Mouse (Mus musculus) hindbrain, embryonic 13.5 days (tissue): ENCODE measurements around the gene Fkbp5. TPM values are rescaled to one million over a fixed set of nuclear protein-coding genes. Genes with fewer than 3 reads are reported as not detected.
A peak's percentile ranks its signal among the peaks of the same experiment; 100 is the strongest.

Source experiments
- ATAC-seq: fragments of 200-750 bp; cut with Nextera tagmentation; 2 replicates; pipeline ENCODE4 v1.8.0; 2017; ENCODE audit warnings: moderate TSS enrichment; ENCODE audit not compliant: low FRiP score
- H3K27ac ChIP-seq: fragments of 300-500 bp; sonication (generic); 2 replicates; pipeline ENCODE4 v1.5.1; 2015; ENCODE audit warnings: inconsistent platforms, mild to moderate bottlenecking, moderate library complexity
- H3K27me3 ChIP-seq: fragments of 300-500 bp; sonication (generic); 2 replicates; pipeline ENCODE4 v1.6.1; 2015; ENCODE audit warnings: mild to moderate bottlenecking, inconsistent platforms
- H3K36me3 ChIP-seq: fragments of 300-500 bp; sonication (generic); 2 replicates; pipeline ENCODE4 v1.6.1; 2015; ENCODE audit warnings: mild to moderate bottlenecking, inconsistent platforms
- H3K4me1 ChIP-seq: fragments of 300-500 bp; sonication (generic); replicated peaks from 2 replicates; pipeline ENCODE4 v1.6.1; 2015; ENCODE audit warnings: inconsistent platforms
- H3K4me2 ChIP-seq: fragments of 300-500 bp; sonication (generic); 2 replicates; pipeline ENCODE4 v1.6.1; 2015; ENCODE audit warnings: inconsistent platforms, mild to moderate bottlenecking, moderate library complexity
- H3K4me3 ChIP-seq: fragments of 300-500 bp; sonication (generic); 2 replicates; pipeline ENCODE4 v1.5.1; 2015; ENCODE audit warnings: mild to moderate bottlenecking, inconsistent platforms
- H3K9ac ChIP-seq: fragments of 300-500 bp; sonication (generic); 2 replicates; pipeline ENCODE4 v1.6.1; 2015; ENCODE audit warnings: mild to moderate bottlenecking, inconsistent platforms
- H3K9me3 ChIP-seq: fragments of 300-500 bp; sonication (generic); 2 replicates; pipeline ENCODE4 v1.6.1; 2016; ENCODE audit warnings: inconsistent platforms
- WGBS: fragments of 180-500 bp; shearing (Covaris S2); methylation state at CpG from one replicate; pipeline ENCODE4 v1.1.7; 2015; 5-methylcytosine and 5-hydroxymethylcytosine counted together
- polyA plus RNA-seq: library from polyadenylated mRNA; unstranded; fragments of >200 nt; fragmentation: Nextera tagmentation; extraction: Ambion mirVana; gene quantifications from 2 replicates; pipeline ENCODE4 v1.2.1, GENCODE M21; 2015

Fkbp5 gene
- polyA plus RNA-seq, 1 experiment from 2014 or later = 24.8 TPM

GRCm38 (mm10) chr17:28467749-28468148 lies 49.6 kb downstream of the Fkbp5 start:
- no peaks in the 10 kb centered on the region for H3K27me3 ChIP-seq
- H3K36me3 ChIP-seq = no peaks in the 10 kb centered on the region
- no peak overlapping the region for H3K4me2 ChIP-seq
- H3K27ac ChIP-seq = peak overlapping the region; percentile 48; the same call in 1 of the 2 replicates
- H3K9ac ChIP-seq = no peak overlapping the region
- ATAC-seq = no peak
- H3K4me1 ChIP-seq = no peaks in the 10 kb centered on the region; the same call in 1 of the 2 replicates
- H3K9me3 ChIP-seq = no peaks in the 10 kb centered on the region
- 76% methylated on average over 11 of the region's 11 CpGs for WGBS
- H3K4me3 ChIP-seq = no peak overlapping the region

- ATAC-seq = no peak
- H3K4me2 ChIP-seq = no peak overlapping the region
- no peaks in the 10 kb centered on the region for H3K9me3 ChIP-seq
- no peak overlapping the region for H3K4me3 ChIP-seq
- H3K4me1 ChIP-seq = no peaks in the 10 kb centered on the region
- no peak overlapping the region for H3K27ac ChIP-seq
- WGBS = 87% methylated on average over 4 of the region's 4 CpGs
- H3K27me3 ChIP-seq = no peaks in the 10 kb centered on the region
- H3K36me3 ChIP-seq = no peaks in the 10 kb centered on the region
- H3K9ac ChIP-seq = no peak overlapping the region
These were observed 51.4 kb downstream of the Fkbp5 start for GRCm38 (mm10) chr17:28465968-28466367.

- Histone ChIP-seq H3K27me3 (no peaks in the 10 kb centered on the region), H3K4me1 (no peaks in the 10 kb centered on the region), H3K9me3 (no peaks in the 10 kb centered on the region), H3K27ac (no peak overlapping the region), H3K4me2 (no peak overlapping the region), H3K4me3 (no peak overlapping the region), H3K36me3 (no peaks in the 10 kb centered on the region), H3K9ac (no peak overlapping the region)
- no peak for ATAC-seq
- WGBS = 87% methylated on average over 7 of the region's 7 CpGs
These were observed 53.5 kb downstream of the Fkbp5 start for GRCm38 (mm10) chr17:28463701-28464443.

GRCm38 (mm10) chr17:28460388-28460787 lies 56.9 kb downstream of the Fkbp5 start:
- no peaks in the 10 kb centered on the region for H3K27me3 ChIP-seq
- no peak overlapping the region for H3K4me2 ChIP-seq
- no peaks in the 10 kb centered on the region for H3K36me3 ChIP-seq
- no peak overlapping the region for H3K9ac ChIP-seq
- H3K9me3 ChIP-seq = no peaks in the 10 kb centered on the region
- H3K4me3 ChIP-seq = no peak overlapping the region
- ATAC-seq = no peak
- no peaks in the 10 kb centered on the region for H3K4me1 ChIP-seq
- H3K27ac ChIP-seq = no peak overlapping the region
- 97% methylated on average over 1 of the region's 1 CpGs for WGBS

GRCm38 (mm10) chr17:28455098-28455497 lies 62.2 kb downstream of the Fkbp5 start:
- Histone ChIP-seq H3K36me3 (no peaks in the 10 kb centered on the region), H3K9ac (no peak overlapping the region), H3K9me3 (no peaks in the 10 kb centered on the region), H3K27ac (no peak overlapping the region), H3K4me1 (peaks cover 6% of the 10 kb centered on the region; the same call in 1 of the 2 replicates), H3K4me2 (no peak overlapping the region), H3K27me3 (no peaks in the 10 kb centered on the region), H3K4me3 (no peak overlapping the region)
- WGBS = 70% methylated on average over 4 of the region's 4 CpGs
- ATAC-seq = no peak

- Histone ChIP-seq H3K4me3 (no peak overlapping the region), H3K4me2 (no peak overlapping the region), H3K9ac (peak overlapping the region; percentile 43; the same call in 1 of the 2 replicates), H3K27me3 (no peaks in the 10 kb centered on the region), H3K36me3 (no peaks in the 10 kb centered on the region), H3K27ac (peak overlapping the region; percentile 55), H3K4me1 (peaks cover 9% of the 10 kb centered on the region; the same call in 1 of the 2 replicates), H3K9me3 (no peaks in the 10 kb centered on the region)
- no peak for ATAC-seq
- WGBS = 73% methylated on average over 6 of the region's 6 CpGs
These were observed 64.4 kb downstream of the Fkbp5 start for GRCm38 (mm10) chr17:28452889-28453288.

- Histone ChIP-seq H3K4me2 (no peak overlapping the region), H3K4me3 (no peak overlapping the region), H3K36me3 (no peaks in the 10 kb centered on the region), H3K4me1 (peaks cover 9% of the 10 kb centered on the region; the same call in 1 of the 2 replicates), H3K9me3 (no peaks in the 10 kb centered on the region), H3K27ac (no peak overlapping the region), H3K9ac (no peak overlapping the region), H3K27me3 (no peaks in the 10 kb centered on the region)
- 93% methylated on average over 3 of the region's 3 CpGs for WGBS
- ATAC-seq = no peak
These were observed 65.4 kb downstream of the Fkbp5 start for GRCm38 (mm10) chr17:28451914-28452313.

GRCm38 (mm10) chr17:28451487-28451886 lies 65.8 kb downstream of the Fkbp5 start:
- Histone ChIP-seq H3K4me2 (no peak overlapping the region), H3K4me1 (peaks cover 9% of the 10 kb centered on the region; the same call in 1 of the 2 replicates), H3K9ac (no peak overlapping the region), H3K27ac (no peak overlapping the region), H3K36me3 (no peaks in the 10 kb centered on the region), H3K9me3 (no peaks in the 10 kb centered on the region), H3K4me3 (no peak overlapping the region), H3K27me3 (no peaks in the 10 kb centered on the region)
- ATAC-seq = no peak
- WGBS = 93% methylated on average over 5 of the region's 5 CpGs

- H3K4me1 ChIP-seq = peaks cover 7% of the 10 kb centered on the region; the same call in 1 of the 2 replicates
- H3K27ac ChIP-seq = no peak overlapping the region
- 76% methylated on average over 6 of the region's 6 CpGs for WGBS
- H3K36me3 ChIP-seq = no peaks in the 10 kb centered on the region
- H3K4me3 ChIP-seq = no peak overlapping the region
- H3K4me2 ChIP-seq = no peak overlapping the region
- H3K9ac ChIP-seq = no peak overlapping the region
- H3K9me3 ChIP-seq = no peaks in the 10 kb centered on the region
- H3K27me3 ChIP-seq = no peaks in the 10 kb centered on the region
- ATAC-seq = no peak
These were observed 69.1 kb downstream of the Fkbp5 start for GRCm38 (mm10) chr17:28448225-28448624.

GRCm38 (mm10) chr17:28447789-28448188 lies 69.5 kb downstream of the Fkbp5 start:
- 86% methylated on average over 7 of the region's 7 CpGs for WGBS
- H3K4me2 ChIP-seq = no peak overlapping the region
- H3K4me1 ChIP-seq = 0 out of 2 replicates have a peak, but pooled peaks cover 5% of the 10 kb centered on the region
- no peak overlapping the region for H3K4me3 ChIP-seq
- no peak for ATAC-seq
- no peaks in the 10 kb centered on the region for H3K27me3 ChIP-seq
- H3K9ac ChIP-seq = no peak overlapping the region
- H3K9me3 ChIP-seq = no peaks in the 10 kb centered on the region
- H3K27ac ChIP-seq = 0 out of 2 replicates have a peak overlapping the region, but pooled peaks have one; percentile 9
- H3K36me3 ChIP-seq = no peaks in the 10 kb centered on the region

- no peak overlapping the region for H3K9ac ChIP-seq
- ATAC-seq = no peak
- H3K27me3 ChIP-seq = no peaks in the 10 kb centered on the region
- no peak overlapping the region for H3K4me3 ChIP-seq
- H3K27ac ChIP-seq = no peak overlapping the region
- 83% methylated on average over 5 of the region's 5 CpGs for WGBS
- no peak overlapping the region for H3K4me2 ChIP-seq
- no peaks in the 10 kb centered on the region for H3K9me3 ChIP-seq
- no peaks in the 10 kb centered on the region for H3K36me3 ChIP-seq
- H3K4me1 ChIP-seq = 0 out of 2 replicates have a peak, but pooled peaks cover 6% of the 10 kb centered on the region
These were observed 70.5 kb downstream of the Fkbp5 start for GRCm38 (mm10) chr17:28446820-28447168.

GRCm38 (mm10) chr17:28445886-28446819 lies 71.2 kb downstream of the Fkbp5 start:
- 93% methylated on average over 12 of the region's 12 CpGs for WGBS
- H3K27me3 ChIP-seq = no peaks in the 10 kb centered on the region

More at GRCm38 (mm10) chr17:28445886-28446819, 71.2 kb downstream of the Fkbp5 start:
- H3K4me2 ChIP-seq = no peak overlapping the region
- no peaks in the 10 kb centered on the region for H3K9me3 ChIP-seq
- ATAC-seq = no peak
- H3K4me1 ChIP-seq = 0 out of 2 replicates have a peak, but pooled peaks cover 6% of the 10 kb centered on the region
- no peak overlapping the region for H3K9ac ChIP-seq
- H3K36me3 ChIP-seq = no peaks in the 10 kb centered on the region
- H3K27ac ChIP-seq = no peak overlapping the region
- H3K4me3 ChIP-seq = no peak overlapping the region
